23 mouse cellular contexts compared by ENCODE assay signal in genomic region chr3:104820426-104820825, GRCm38 (mm10). TPM values are rescaled to one million over a fixed set of nuclear protein-coding genes. Genes with fewer than 3 reads are reported as not detected.
"Had no signal": no experiment of that assay in that cellular context is flagged by ENCODE, and none has a peak within 500 bp of the region (broad histone marks: within the 10 kb centered on the region; RNA-seq: fewer than 3 reads in every experiment).

No protein-coding gene starts in this region.

- H3K36me3 ChIP-seq: stomach, embryonic 15.5 days had no signal

- H3K4me2 ChIP-seq: liver, embryonic 13.5 days; lung, embryonic 14.5 days; midbrain, embryonic 15.5 days; neural tube, embryonic 12.5 days; neural tube, embryonic 15.5 days; stomach, embryonic 15.5 days had no signal

- H3K4me3 ChIP-seq: left cerebral cortex, adult 2 months; liver, embryonic 13.5 days; megakaryocyte, embryonic 14.5 days; midbrain, embryonic 10.5 days; midbrain, embryonic 15.5 days; neural tube, embryonic 12.5 days; neural tube, embryonic 15.5 days; stomach, embryonic 15.5 days had no signal

- H3K9me3 ChIP-seq: liver, embryonic 13.5 days; megakaryocyte, embryonic 14.5 days; midbrain, embryonic 10.5 days; midbrain, embryonic 15.5 days; neural tube, embryonic 12.5 days; neural tube, embryonic 15.5 days; stomach, embryonic 15.5 days had no signal

- H3K27ac ChIP-seq: left cerebral cortex, adult 2 months; liver, embryonic 13.5 days; midbrain, embryonic 10.5 days; midbrain, embryonic 15.5 days; neural tube, embryonic 12.5 days; neural tube, embryonic 15.5 days; stomach, embryonic 15.5 days had no signal

- DNase-seq: kidney, adult 9 months; kidney, postnatal 10 days; kidney, postnatal 36 days; layer of hippocampus, postnatal 36 days; liver, embryonic 13.5 days; lung, embryonic 14.5 days; lung, postnatal 10 days; lung, postnatal 36 days; right cerebral cortex, adult 18-20 months; right cerebral cortex, postnatal 14 days; right cerebral cortex, postnatal 4 days; spleen, adult 18-20 months; thymus, postnatal 36 days had no signal

- ATAC-seq: midbrain, embryonic 15.5 days had no signal

- H3K27me3 ChIP-seq: liver, embryonic 13.5 days; megakaryocyte, embryonic 14.5 days; midbrain, embryonic 15.5 days; neural tube, embryonic 12.5 days; neural tube, embryonic 15.5 days; stomach, embryonic 15.5 days had no signal

- H3K9ac ChIP-seq: liver, embryonic 13.5 days; lung, embryonic 14.5 days; midbrain, embryonic 15.5 days; neural tube, embryonic 12.5 days; neural tube, embryonic 15.5 days; stomach, embryonic 15.5 days had no signal

RNA-seq across cellular contexts. Expression of gene Fam19a3, which starts 38.8 kb away (rescaled TPM):
- total RNA-seq: layer of hippocampus, postnatal 10 days; layer of hippocampus, postnatal 36 days; left cerebral cortex, postnatal 10 days had no signal
- polyA plus RNA-seq: liver, embryonic 13.5 days; liver, embryonic 16.5 days; lung, embryonic 14.5 days; neural tube, embryonic 12.5 days had no signal
